Mouse (Mus musculus): ENCODE results near the gene Clstn1. TPM values are rescaled to one million over a fixed set of nuclear protein-coding genes. Genes with fewer than 3 reads are reported as not detected.

The Clstn1 gene
- total and polyA plus RNA-seq, 3 experiments = 25.6 to 88.3 (median 86.7) TPM

DNA sequence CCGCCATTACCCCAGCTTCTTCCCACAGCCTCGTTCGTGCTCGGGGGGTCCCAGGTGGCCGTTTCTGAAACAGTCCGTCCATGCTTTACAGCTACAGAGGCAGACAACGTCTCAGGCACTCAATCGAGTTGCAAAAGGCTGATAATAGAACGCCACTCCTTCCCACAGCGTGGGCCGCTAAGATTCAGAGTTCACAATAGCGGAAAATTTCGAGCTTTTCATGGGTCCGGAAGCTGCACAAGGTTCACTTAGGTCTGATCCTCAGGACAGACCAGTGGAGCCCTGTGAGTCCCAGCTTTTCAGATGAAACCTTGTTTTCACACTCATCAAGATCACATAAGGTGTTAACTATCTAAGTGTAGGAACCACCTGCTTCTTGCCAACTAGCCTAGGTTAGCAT, 102.6 kb downstream of the Clstn1 start:
- no peaks in the 10 kb centered on the region for H3K79me2 ChIP-seq (replicated peaks; ENCODE audit: control insufficient read depth, insufficient read depth, low read length)
- H3K4me3 ChIP-seq = no peak overlapping the region
- H3K27ac ChIP-seq = no peak overlapping the region
- H3K4me1 ChIP-seq (ENCODE audit: control insufficient read depth, insufficient read depth, low read length) = 0 out of 2 replicates have a peak, but pooled peaks cover 1% of the 10 kb centered on the region
- TF ChIP-seq CTCF (IDR thresholded peaks at IDR 0.05) (no peak), EP300 (IDR thresholded peaks at IDR 0.05; ENCODE audit: insufficient read depth, low read depth, low read length) (no peak), POLR2A (IDR thresholded peaks at IDR 0.05; ENCODE audit: insufficient read depth, low read depth, low read length) (no peak)
- no peaks in the 10 kb centered on the region for H3K36me3 ChIP-seq (ENCODE audit: control insufficient read depth, insufficient read depth, low read length)
- H3K9ac ChIP-seq (ENCODE audit: low read depth, low read length) = no peak overlapping the region
- intact Hi-C loops (cut with DNase I) = no loop called here
- no peaks in the 10 kb centered on the region for H3K27me3 ChIP-seq (ENCODE audit: control insufficient read depth, insufficient read depth, low read length)
- DNase-seq = no peak
- WGBS = 82% methylated on average over 14 of the region's 14 CpGs

DNA sequence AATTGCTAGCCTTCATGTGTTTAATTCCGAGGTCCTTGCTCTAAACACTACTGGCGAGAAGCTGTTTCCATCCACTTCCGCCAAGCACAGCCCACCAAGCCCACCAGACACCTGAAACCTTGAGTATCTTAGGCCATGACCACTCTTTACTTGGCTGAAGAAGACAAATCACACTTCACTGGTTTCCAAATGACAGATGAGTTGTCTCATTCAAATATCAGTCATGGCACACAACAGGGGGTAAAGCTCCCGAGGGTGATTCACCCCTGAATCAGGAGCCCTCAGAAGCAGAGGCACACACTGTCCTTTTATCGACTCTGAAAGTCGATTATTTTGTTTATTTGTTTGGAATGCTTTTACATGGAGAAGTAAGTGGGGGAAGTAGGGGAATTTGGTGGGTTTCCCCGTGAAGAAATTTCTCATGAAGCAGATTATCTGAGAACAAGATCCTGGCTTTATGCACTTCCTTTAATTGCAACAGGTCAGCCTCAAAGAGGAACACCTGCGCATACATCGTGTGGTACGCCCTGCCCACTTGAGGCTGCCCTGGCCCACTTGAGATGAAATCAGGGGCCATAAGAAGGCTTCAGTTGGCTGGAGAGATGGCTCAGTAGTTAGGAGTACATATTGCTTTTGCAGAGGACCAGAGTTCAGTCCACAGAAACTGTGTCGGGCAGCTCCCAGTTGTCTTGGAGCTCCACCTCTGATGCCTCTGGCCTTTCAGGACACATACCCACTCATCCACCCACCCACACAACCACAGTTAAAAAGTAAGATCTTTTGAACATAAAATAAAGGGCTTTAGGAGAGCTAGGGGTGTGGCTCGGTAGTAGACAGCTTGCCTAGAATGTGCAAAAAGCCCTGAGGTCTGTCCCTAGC, 103.8 kb downstream of the Clstn1 start:
- Histone ChIP-seq H3K36me3 (ENCODE audit: control insufficient read depth, insufficient read depth, low read length) (no peaks in the 10 kb centered on the region), H3K79me2 (replicated peaks; ENCODE audit: control insufficient read depth, insufficient read depth, low read length) (no peaks in the 10 kb centered on the region), H3K4me1 (ENCODE audit: control insufficient read depth, insufficient read depth, low read length) (0 out of 2 replicates have a peak, but pooled peaks cover 1% of the 10 kb centered on the region), H3K9ac (ENCODE audit: low read depth, low read length) (no peak overlapping the region), H3K4me3 (no peak overlapping the region), H3K27ac (no peak overlapping the region), H3K27me3 (ENCODE audit: control insufficient read depth, insufficient read depth, low read length) (no peaks in the 10 kb centered on the region)
- WGBS = 82% methylated on average over 12 of the region's 12 CpGs
- no peak for DNase-seq
- no peak for TF ChIP-seq EP300 (IDR thresholded peaks at IDR 0.05; ENCODE audit: insufficient read depth, low read depth, low read length)
- TF ChIP-seq CTCF (IDR thresholded peaks at IDR 0.05) = no peak
- TF ChIP-seq POLR2A (IDR thresholded peaks at IDR 0.05; ENCODE audit: insufficient read depth, low read depth, low read length) = no peak
- intact Hi-C loops (cut with DNase I) = no loop called here

DNA sequence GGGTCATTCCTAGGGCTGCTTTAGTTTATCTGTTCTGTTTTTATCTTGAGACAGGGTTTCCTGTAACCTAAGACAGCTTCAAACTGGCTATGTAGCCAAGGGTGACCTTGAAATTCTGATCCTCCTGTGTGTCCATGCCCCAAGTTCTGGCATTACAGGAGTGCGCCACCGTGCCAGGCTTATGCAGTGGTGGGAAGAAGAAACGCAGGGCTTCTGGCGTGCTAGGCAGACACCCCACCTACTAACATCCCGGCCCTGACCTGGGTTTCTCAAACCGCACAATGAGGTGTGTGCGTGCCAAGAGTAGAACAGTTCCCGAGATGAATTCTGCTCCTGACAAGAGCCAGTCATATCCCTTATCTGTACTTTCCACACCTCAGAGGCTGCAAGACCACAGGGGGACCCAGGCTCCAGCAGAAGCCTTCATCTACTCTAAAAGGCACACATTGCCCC, 104.6 kb downstream of the Clstn1 start:
- Histone ChIP-seq H3K9ac (ENCODE audit: low read depth, low read length) (no peak overlapping the region), H3K4me3 (no peak overlapping the region), H3K27ac (no peak overlapping the region), H3K36me3 (ENCODE audit: control insufficient read depth, insufficient read depth, low read length) (no peaks in the 10 kb centered on the region), H3K4me1 (ENCODE audit: control insufficient read depth, insufficient read depth, low read length) (0 out of 2 replicates have a peak, but pooled peaks cover 1% of the 10 kb centered on the region), H3K27me3 (ENCODE audit: control insufficient read depth, insufficient read depth, low read length) (no peaks in the 10 kb centered on the region), H3K79me2 (replicated peaks; ENCODE audit: control insufficient read depth, insufficient read depth, low read length) (no peaks in the 10 kb centered on the region)
- intact Hi-C loops (cut with DNase I) = no loop called here
- TF ChIP-seq CTCF (IDR thresholded peaks at IDR 0.05) (no peak), EP300 (IDR thresholded peaks at IDR 0.05; ENCODE audit: insufficient read depth, low read depth, low read length) (no peak), POLR2A (IDR thresholded peaks at IDR 0.05; ENCODE audit: insufficient read depth, low read depth, low read length) (no peak)
- 35% methylated on average over 8 of the region's 8 CpGs for WGBS
- DNase-seq = no peak

DNA sequence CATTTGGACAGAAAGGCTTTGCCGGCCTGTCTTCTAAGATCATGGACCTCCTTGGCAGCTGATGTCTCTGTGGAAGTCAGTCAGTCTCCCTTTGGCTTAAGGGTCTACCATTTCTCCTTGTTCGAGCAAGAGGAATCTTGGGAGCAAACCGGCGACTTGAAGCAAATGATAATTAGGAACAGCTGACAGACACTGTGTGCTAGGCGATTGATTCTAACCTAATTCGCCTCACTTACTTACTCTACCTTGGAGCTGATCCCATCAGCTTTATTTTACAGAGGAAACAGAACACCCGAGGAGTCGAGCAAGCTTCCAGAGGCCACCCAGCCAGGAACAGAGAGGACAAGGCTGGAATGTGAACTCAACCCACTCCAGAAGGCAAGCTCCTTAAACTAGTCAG, 105.1 kb downstream of the Clstn1 start:
- Histone ChIP-seq H3K4me3 (no peak overlapping the region), H3K27ac (no peak overlapping the region)
- intact Hi-C loops (cut with DNase I) = no loop called here

DNA sequence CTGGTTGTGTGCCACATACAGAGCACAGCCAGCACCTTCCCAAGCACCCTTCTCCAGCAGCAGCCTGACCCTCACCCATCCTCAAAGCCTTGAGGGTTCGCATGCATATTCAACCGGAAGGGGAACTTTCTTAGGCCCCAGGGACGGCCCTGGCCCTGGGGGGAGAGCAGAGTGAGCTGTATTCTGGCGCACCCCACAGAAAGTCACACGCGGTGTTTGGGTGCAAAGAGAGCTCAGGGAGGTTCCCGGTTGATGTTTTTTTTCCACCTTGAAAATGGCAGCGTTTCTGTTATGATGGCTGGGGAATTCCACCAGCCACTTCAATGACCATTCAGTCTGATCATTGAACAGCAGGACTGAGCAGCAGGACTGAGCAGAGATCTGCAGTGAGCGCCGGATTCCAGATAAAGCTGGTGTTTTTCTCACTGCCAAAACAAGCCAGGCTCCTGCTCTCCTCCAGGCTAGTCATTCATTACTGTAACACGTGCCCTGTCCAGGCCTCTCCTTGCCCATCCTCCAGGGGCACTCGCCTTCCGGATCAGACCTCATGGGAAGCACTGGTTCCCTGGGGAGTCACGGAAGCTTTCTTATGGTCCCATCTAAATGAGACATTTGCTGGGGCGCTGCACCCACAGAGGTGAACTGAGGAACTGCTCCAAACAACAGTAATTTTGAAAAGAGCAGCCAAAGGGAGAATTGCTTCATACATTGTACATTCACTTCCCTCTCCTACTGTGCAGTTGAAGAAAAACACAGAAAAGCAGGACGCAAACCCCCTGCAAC, 110.1 kb downstream of the Clstn1 start:
- intact Hi-C loops (cut with DNase I) = no loop called here
- H3K4me1 ChIP-seq (ENCODE audit: control insufficient read depth, insufficient read depth, low read length) = peaks cover 2% of the 10 kb centered on the region
- no peak overlapping the region for H3K27ac ChIP-seq
- no peak overlapping the region for H3K4me3 ChIP-seq
- no peaks in the 10 kb centered on the region for H3K36me3 ChIP-seq (ENCODE audit: control insufficient read depth, insufficient read depth, low read length)
- DNase-seq = peak; percentile 39 to 42
- H3K79me2 ChIP-seq (replicated peaks; ENCODE audit: control insufficient read depth, insufficient read depth, low read length) = no peaks in the 10 kb centered on the region
- H3K27me3 ChIP-seq (ENCODE audit: control insufficient read depth, insufficient read depth, low read length) = no peaks in the 10 kb centered on the region
- TF ChIP-seq EP300 (IDR thresholded peaks at IDR 0.05; ENCODE audit: insufficient read depth, low read depth, low read length) (no peak), POLR2A (IDR thresholded peaks at IDR 0.05; ENCODE audit: insufficient read depth, low read depth, low read length) (no peak), CTCF (IDR thresholded peaks at IDR 0.05) (peak; percentile 26; the same call in 1 of the 2 replicates)
- no peak overlapping the region for H3K9ac ChIP-seq (ENCODE audit: low read depth, low read length)
- 27% methylated on average over 16 of the region's 16 CpGs for WGBS

More for the DNA sequence above, 105.1 kb downstream of the Clstn1 start:
- H3K9ac ChIP-seq (ENCODE audit: low read depth, low read length) = no peak overlapping the region
- no peaks in the 10 kb centered on the region for H3K27me3 ChIP-seq (ENCODE audit: control insufficient read depth, insufficient read depth, low read length)
- no peak for TF ChIP-seq POLR2A (IDR thresholded peaks at IDR 0.05; ENCODE audit: insufficient read depth, low read depth, low read length)
- TF ChIP-seq EP300 (IDR thresholded peaks at IDR 0.05; ENCODE audit: insufficient read depth, low read depth, low read length) = no peak
- TF ChIP-seq CTCF (IDR thresholded peaks at IDR 0.05) = no peak
- DNase-seq = no peak
- H3K4me1 ChIP-seq (ENCODE audit: control insufficient read depth, insufficient read depth, low read length) = 0 out of 2 replicates have a peak, but pooled peaks cover 1% of the 10 kb centered on the region
- no peaks in the 10 kb centered on the region for H3K36me3 ChIP-seq (ENCODE audit: control insufficient read depth, insufficient read depth, low read length)
- 71% methylated on average over 8 of the region's 8 CpGs for WGBS
- H3K79me2 ChIP-seq (replicated peaks; ENCODE audit: control insufficient read depth, insufficient read depth, low read length) = no peaks in the 10 kb centered on the region

Data from heart, adult 2 months (tissue).